Mouse (Mus musculus) ovary, adult 10 weeks (tissue): ENCODE measurements around the gene Trnp1. TPM values are rescaled to one million over a fixed set of nuclear protein-coding genes. Genes with fewer than 3 reads are reported as not detected.

Experiments
- polyA plus RNA-seq: library from polyadenylated mRNA; stranded (reverse); fragments of 350-450 nt; fragmentation: Illumina TruSeq; extraction: RNeasy Lipid Tissue Mini Kit (QIAGEN cat#74804); gene quantifications from one replicate; pipeline ENCODE4 v1.2.3, GENCODE M21; 2014

Trnp1 gene
- not detected for polyA plus RNA-seq

GRCm38 (mm10) chr4:133498160-133498724 is at the start of gene Trnp1:
Trnp1 (minus strand) TSS chr4:133498550.

GRCm38 (mm10) chr4:133545272-133546231 is 47.2 kb upstream of the Trnp1 start, which contains the start of gene Nudc:
Nudc (minus strand) TSS chr4:133545996.

GRCm38 (mm10) chr4:133518601-133519368 is 20.4 kb upstream of the Trnp1 start, which contains the start of gene Kdf1:
Kdf1 (plus strand) TSS chr4:133518963.

GRCm38 (mm10) chr4:133479458-133480184 is 18.7 kb downstream of the Trnp1 start, which contains the start of gene Tent5b:
Tent5b (plus strand) TSS chr4:133480132.

Other genes starting within 250 kb of the Trnp1 start
- gene Sytl1, start 235.4 kb downstream of the Trnp1 start, polyA plus RNA-seq: not detected
- 0.88 TPM for gene Tmem222, start 220.8 kb downstream of the Trnp1 start, polyA plus RNA-seq
- 2.3 TPM for gene Wdtc1, start 145.1 kb downstream of the Trnp1 start, polyA plus RNA-seq
- 1.7 TPM for gene Slc9a1, start 128.8 kb downstream of the Trnp1 start, polyA plus RNA-seq
- gene Tent5b, start 18.4 kb downstream of the Trnp1 start, polyA plus RNA-seq: 0.46 TPM
- gene Kdf1, start 20.4 kb upstream of the Trnp1 start, polyA plus RNA-seq: not detected
- 38.6 TPM for gene Nudc, start 47.4 kb upstream of the Trnp1 start, polyA plus RNA-seq
- not detected for gene Nr0b2, start 54.8 kb upstream of the Trnp1 start, polyA plus RNA-seq
- gene Gpatch3, start 76.2 kb upstream of the Trnp1 start, polyA plus RNA-seq: not detected
- gene Gpn2, start 85.8 kb upstream of the Trnp1 start, polyA plus RNA-seq: not detected
- gene Sfn, start 103.6 kb upstream of the Trnp1 start, polyA plus RNA-seq: not detected
- 2.2 TPM for gene Zdhhc18, start 151.6 kb upstream of the Trnp1 start, polyA plus RNA-seq
- 3.8 TPM for gene Pigv, start 174.1 kb upstream of the Trnp1 start, polyA plus RNA-seq